Mouse (Mus musculus): ENCODE results near the gene Fanci. TPM values are rescaled to one million over a fixed set of nuclear protein-coding genes. Genes with fewer than 3 reads are reported as not detected.

Gene Fanci
- polyA plus RNA-seq, 1 experiment from 2014 or later: 8.2 TPM

GRCm38 (mm10) chr7:79376516-79377275, 15.0 kb upstream of the Fanci start:
- Histone ChIP-seq H3K9me3 (ENCODE audit: control insufficient read depth, low read length) (no peaks in the 10 kb centered on the region), H3K4me3 (ENCODE audit: low read depth, low read length) (no peak overlapping the region), H3K27ac (replicated peaks; ENCODE audit: low read depth, low read length) (no peak overlapping the region), H3K9ac (ENCODE audit: low read depth, low read length) (no peak overlapping the region), H3K4me1 (ENCODE audit: control insufficient read depth, insufficient read depth, low read length) (no peaks in the 10 kb centered on the region; the same call in 1 of the 2 replicates), H3K4me2 (ENCODE audit: low read depth, low read length) (no peak overlapping the region), H3K36me3 (ENCODE audit: control insufficient read depth, insufficient read depth, low read length) (no peaks in the 10 kb centered on the region), H3K27me3 (replicated peaks; ENCODE audit: control insufficient read depth, insufficient read depth, low read length) (no peaks in the 10 kb centered on the region)
- 85% methylated on average over 10 of the region's 10 CpGs for WGBS
- DNase-seq (ENCODE audit: low spot score) (no peak), ATAC-seq (ENCODE audit: low read depth) (no peak)

- no peaks in the 10 kb centered on the region for H3K27me3 ChIP-seq (replicated peaks; ENCODE audit: control insufficient read depth, insufficient read depth, low read length)
- DNase-seq (ENCODE audit: low spot score): peak; percentile 43
- WGBS: 56% methylated on average over 16 of the region's 16 CpGs
- H3K4me3 ChIP-seq (ENCODE audit: low read depth, low read length): no peak within 1 kb of the TSS
- H3K9ac ChIP-seq (ENCODE audit: low read depth, low read length): peak within 1 kb of the TSS; percentile 15; the same call in 1 of the 2 replicates
- no peaks in the 10 kb centered on the region for H3K9me3 ChIP-seq (ENCODE audit: control insufficient read depth, low read length)
- peak; percentile 68 for ATAC-seq (ENCODE audit: low read depth)
- no peaks in the 10 kb centered on the region for H3K4me1 ChIP-seq (ENCODE audit: control insufficient read depth, insufficient read depth, low read length)
- H3K27ac ChIP-seq (replicated peaks; ENCODE audit: low read depth, low read length): no peak within 1 kb of the TSS; the same call in 1 of the 2 replicates
- no peaks in the 10 kb centered on the region for H3K36me3 ChIP-seq (ENCODE audit: control insufficient read depth, insufficient read depth, low read length)
- H3K4me2 ChIP-seq (ENCODE audit: low read depth, low read length): no peak within 1 kb of the TSS
Measured at GRCm38 (mm10) chr7:79386422-79387133, 5.2 kb upstream of the Fanci start, which contains the start of gene Rlbp1. Gene Rlbp1, minus strand, starts transcription at chr7:79387048.

GRCm38 (mm10) chr7:79387140-79387539, 4.6 kb upstream of the Fanci start:
- Histone ChIP-seq H3K4me3 (ENCODE audit: low read depth, low read length) (no peak overlapping the region), H3K36me3 (ENCODE audit: control insufficient read depth, insufficient read depth, low read length) (no peaks in the 10 kb centered on the region), H3K27me3 (replicated peaks; ENCODE audit: control insufficient read depth, insufficient read depth, low read length) (no peaks in the 10 kb centered on the region), H3K4me1 (ENCODE audit: control insufficient read depth, insufficient read depth, low read length) (no peaks in the 10 kb centered on the region), H3K27ac (replicated peaks; ENCODE audit: low read depth, low read length) (no peak overlapping the region; the same call in 1 of the 2 replicates), H3K9me3 (ENCODE audit: control insufficient read depth, low read length) (no peaks in the 10 kb centered on the region), H3K9ac (ENCODE audit: low read depth, low read length) (peak overlapping the region; percentile 15; the same call in 1 of the 2 replicates), H3K4me2 (ENCODE audit: low read depth, low read length) (no peak overlapping the region)
- no peak for ATAC-seq (ENCODE audit: low read depth)
- DNase-seq (ENCODE audit: low spot score): no peak
- WGBS: 69% methylated on average over 8 of the region's 8 CpGs

- Histone ChIP-seq H3K4me3 (ENCODE audit: low read depth, low read length) (no peak overlapping the region), H3K9me3 (ENCODE audit: control insufficient read depth, low read length) (no peaks in the 10 kb centered on the region), H3K27ac (replicated peaks; ENCODE audit: low read depth, low read length) (no peak overlapping the region), H3K27me3 (replicated peaks; ENCODE audit: control insufficient read depth, insufficient read depth, low read length) (no peaks in the 10 kb centered on the region), H3K4me2 (ENCODE audit: low read depth, low read length) (no peak overlapping the region), H3K36me3 (ENCODE audit: control insufficient read depth, insufficient read depth, low read length) (no peaks in the 10 kb centered on the region), H3K4me1 (ENCODE audit: control insufficient read depth, insufficient read depth, low read length) (peaks cover 3% of the 10 kb centered on the region; the same call in 1 of the 2 replicates), H3K9ac (ENCODE audit: low read depth, low read length) (no peak overlapping the region)
- ATAC-seq (ENCODE audit: low read depth): no peak
- 36% methylated on average over 7 of the region's 7 CpGs for WGBS
- DNase-seq (ENCODE audit: low spot score): no peak
Measured at GRCm38 (mm10) chr7:79387991-79388390, 3.7 kb upstream of the Fanci start.

GRCm38 (mm10) chr7:79388671-79389206, 3.0 kb upstream of the Fanci start:
- H3K4me1 ChIP-seq (ENCODE audit: control insufficient read depth, insufficient read depth, low read length): peaks cover 4% of the 10 kb centered on the region; the same call in 1 of the 2 replicates
- H3K9me3 ChIP-seq (ENCODE audit: control insufficient read depth, low read length): no peaks in the 10 kb centered on the region
- H3K4me3 ChIP-seq (ENCODE audit: low read depth, low read length): no peak overlapping the region
- no peak overlapping the region for H3K9ac ChIP-seq (ENCODE audit: low read depth, low read length)
- no peaks in the 10 kb centered on the region for H3K36me3 ChIP-seq (ENCODE audit: control insufficient read depth, insufficient read depth, low read length)
- H3K27me3 ChIP-seq (replicated peaks; ENCODE audit: control insufficient read depth, insufficient read depth, low read length): no peaks in the 10 kb centered on the region
- no peak overlapping the region for H3K27ac ChIP-seq (replicated peaks; ENCODE audit: low read depth, low read length)
- 50% methylated on average over 7 of the region's 7 CpGs for WGBS
- no peak overlapping the region for H3K4me2 ChIP-seq (ENCODE audit: low read depth, low read length)
- no peak; the same call in 1 of the 2 replicates for ATAC-seq (ENCODE audit: low read depth)
- peak; percentile 45 for DNase-seq (ENCODE audit: low spot score)

- DNase-seq (ENCODE audit: low spot score) (no peak), ATAC-seq (ENCODE audit: low read depth) (no peak)
- peaks cover 4% of the 10 kb centered on the region; the same call in 1 of the 2 replicates for H3K4me1 ChIP-seq (ENCODE audit: control insufficient read depth, insufficient read depth, low read length)
- H3K4me3 ChIP-seq (ENCODE audit: low read depth, low read length): no peak overlapping the region
- WGBS: 66% methylated on average over 5 of the region's 5 CpGs
- H3K36me3 ChIP-seq (ENCODE audit: control insufficient read depth, insufficient read depth, low read length): no peaks in the 10 kb centered on the region
- no peaks in the 10 kb centered on the region for H3K27me3 ChIP-seq (replicated peaks; ENCODE audit: control insufficient read depth, insufficient read depth, low read length)
- H3K27ac ChIP-seq (replicated peaks; ENCODE audit: low read depth, low read length): no peak overlapping the region
- H3K9ac ChIP-seq (ENCODE audit: low read depth, low read length): no peak overlapping the region
- H3K9me3 ChIP-seq (ENCODE audit: control insufficient read depth, low read length): no peaks in the 10 kb centered on the region
- H3K4me2 ChIP-seq (ENCODE audit: low read depth, low read length): no peak overlapping the region
Measured at GRCm38 (mm10) chr7:79390141-79390708, 1.5 kb upstream of the Fanci start.

- ATAC-seq (ENCODE audit: low read depth) (0 out of 2 replicates have a peak, but pooled peaks have one; percentile 2), DNase-seq (ENCODE audit: low spot score) (peak; percentile 72)
- H3K27ac ChIP-seq (replicated peaks; ENCODE audit: low read depth, low read length): peak overlapping the region; percentile 87
- peaks cover 4% of the 10 kb centered on the region; the same call in 1 of the 2 replicates for H3K4me1 ChIP-seq (ENCODE audit: control insufficient read depth, insufficient read depth, low read length)
- H3K9ac ChIP-seq (ENCODE audit: low read depth, low read length): peak overlapping the region; percentile 69
- no peaks in the 10 kb centered on the region for H3K9me3 ChIP-seq (ENCODE audit: control insufficient read depth, low read length)
- no peaks in the 10 kb centered on the region for H3K36me3 ChIP-seq (ENCODE audit: control insufficient read depth, insufficient read depth, low read length)
- WGBS: 2% methylated on average over 3 of the region's 3 CpGs
- H3K4me3 ChIP-seq (ENCODE audit: low read depth, low read length): peak overlapping the region; percentile 53
- H3K27me3 ChIP-seq (replicated peaks; ENCODE audit: control insufficient read depth, insufficient read depth, low read length): no peaks in the 10 kb centered on the region
- H3K4me2 ChIP-seq (ENCODE audit: low read depth, low read length): peak overlapping the region; percentile 90
Measured at GRCm38 (mm10) chr7:79391471-79391870, 258 bp upstream of the Fanci start.

- H3K4me1 ChIP-seq (ENCODE audit: control insufficient read depth, insufficient read depth, low read length): peaks cover 4% of the 10 kb centered on the region; the same call in 1 of the 2 replicates
- H3K27ac ChIP-seq (replicated peaks; ENCODE audit: low read depth, low read length): 0 out of 2 replicates have a peak overlapping the region, but pooled peaks have one; percentile 87
- H3K9ac ChIP-seq (ENCODE audit: low read depth, low read length): peak overlapping the region; percentile 69
- DNase-seq (ENCODE audit: low spot score) (no peak), ATAC-seq (ENCODE audit: low read depth) (no peak)
- no peaks in the 10 kb centered on the region for H3K27me3 ChIP-seq (replicated peaks; ENCODE audit: control insufficient read depth, insufficient read depth, low read length)
- peak overlapping the region; percentile 53 for H3K4me3 ChIP-seq (ENCODE audit: low read depth, low read length)
- H3K36me3 ChIP-seq (ENCODE audit: control insufficient read depth, insufficient read depth, low read length): no peaks in the 10 kb centered on the region
- H3K9me3 ChIP-seq (ENCODE audit: control insufficient read depth, low read length): no peaks in the 10 kb centered on the region
- peak overlapping the region; percentile 90 for H3K4me2 ChIP-seq (ENCODE audit: low read depth, low read length)
- WGBS: 53% methylated on average over 9 of the region's 9 CpGs
Measured at GRCm38 (mm10) chr7:79392860-79393513, 1.3 kb downstream of the Fanci start.
